Mouse (Mus musculus) stomach, postnatal 0 days (tissue): ENCODE measurements at regions not wholly inside any gene's neighbourhood (a gene's known extent, or its start where the extent isn't known, plus 50 kb on each side); places are given as distances from the start of the nearest gene placed in this dataset.

ENCODE experiments used
- ATAC-seq: fragments of 200-750 bp; cut with Nextera tagmentation; 2 replicates; pipeline ENCODE4 v1.8.0; 2017; ENCODE audit not compliant: low FRiP score, low TSS enrichment
- DNase-seq: peaks from one replicate; pipeline ENCODE4 v3.0.0-alpha.2; 2016; ENCODE audit warnings: low spot score
- H3K27ac ChIP-seq: fragments of 300-500 bp; sonication (generic); replicated peaks from 2 replicates; pipeline ENCODE4 v1.5.1; 2014; ENCODE audit warnings: mild to moderate bottlenecking, control low read depth
- H3K27me3 ChIP-seq: fragments of 300-500 bp; sonication (generic); 2 replicates; pipeline ENCODE4 v1.6.1; 2014; ENCODE audit warnings: low read length; ENCODE audit not compliant: control insufficient read depth, insufficient read depth
- H3K36me3 ChIP-seq: fragments of 300-500 bp; sonication (generic); 2 replicates; pipeline ENCODE4 v1.6.1; 2014; ENCODE audit warnings: low read length, mixed read lengths; ENCODE audit not compliant: control insufficient read depth, insufficient read depth
- H3K4me1 ChIP-seq: fragments of 300-500 bp; sonication (generic); replicated peaks from 2 replicates; pipeline ENCODE4 v1.6.1; 2014; ENCODE audit warnings: antibody characterized with exemption; ENCODE audit not compliant: control insufficient read depth, insufficient read depth
- H3K4me2 ChIP-seq: fragments of 300-500 bp; sonication (generic); replicated peaks from 2 replicates; pipeline ENCODE4 v1.6.1; 2014; ENCODE audit warnings: low read depth, mild to moderate bottlenecking, control low read depth, moderate library complexity
- H3K4me3 ChIP-seq: fragments of 300-500 bp; sonication (generic); 2 replicates; pipeline ENCODE4 v1.5.1; 2014; ENCODE audit warnings: low read depth, low read length, control low read depth
- H3K9ac ChIP-seq: fragments of 300-500 bp; sonication (generic); 2 replicates; pipeline ENCODE4 v1.6.1; 2014; ENCODE audit warnings: mild to moderate bottlenecking, low read length, control low read depth, mixed read lengths
- H3K9me3 ChIP-seq: fragments of 300-500 bp; sonication (generic); 2 replicates; pipeline ENCODE4 v1.6.1; 2016; ENCODE audit warnings: low read length; ENCODE audit not compliant: control insufficient read depth
- CTCF ChIP-seq: IDR thresholded peaks from 2 replicates; pipeline ENCODE4 v1.5.1; 2016; ENCODE audit warnings: antibody characterized with exemption, low read depth, mild to moderate bottlenecking, moderate library complexity
- EP300 ChIP-seq: optimal IDR thresholded peaks from 2 replicates; pipeline ENCODE3; 2016; ENCODE audit warnings: antibody characterized with exemption
- WGBS: fragments of 180-500 bp; shearing (Covaris S2); extraction: QIAGEN DNeasy Blood & Tissue Kit; methylation state at CpG from one replicate; pipeline ENCODE4 v1.1.7; 2014; 5-methylcytosine and 5-hydroxymethylcytosine counted together

- Histone ChIP-seq H3K27ac (no peak overlapping the region), H3K4me2 (no peak overlapping the region), H3K4me3 (no peak overlapping the region), H3K9me3 (no peaks in the 10 kb centered on the region), H3K36me3 (no peaks in the 10 kb centered on the region), H3K27me3 (no peaks in the 10 kb centered on the region), H3K9ac (no peak overlapping the region), H3K4me1 (no peaks in the 10 kb centered on the region)
- no peak for ATAC-seq
- DNase-seq: no peak
- TF ChIP-seq CTCF (no peak), EP300 (no peak)
- WGBS: 71% methylated on average over 6 of the region's 6 CpGs
Observed at GRCm38 (mm10) chr12:106448551-106448950, 438.5 kb downstream of the Vrk1 start.

DNA sequence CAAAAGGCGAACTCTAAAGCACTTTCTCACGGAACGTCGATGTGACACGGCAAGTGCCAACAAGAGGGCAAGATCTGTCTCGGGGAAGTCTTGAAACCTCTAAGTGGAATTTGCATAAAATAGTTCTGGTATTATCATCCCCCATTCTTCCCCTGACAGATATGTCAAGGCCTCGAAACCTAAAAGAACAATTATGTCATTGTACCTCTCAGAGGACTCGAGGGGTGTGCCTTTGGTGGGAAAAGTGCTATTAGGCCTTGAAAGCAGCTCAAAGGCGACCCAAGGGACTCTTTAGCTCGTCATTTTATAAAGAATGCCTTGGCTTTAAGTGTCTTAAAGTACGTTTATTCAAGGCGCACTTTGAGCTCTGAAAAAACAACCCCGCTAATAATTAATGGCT lies 443.5 kb downstream of the Vrk1 start:
- H3K4me1 ChIP-seq: no peaks in the 10 kb centered on the region
- WGBS: 61% methylated on average over 13 of the region's 13 CpGs
- ATAC-seq: no peak
- no peak for DNase-seq
- H3K4me2 ChIP-seq: no peak overlapping the region
- H3K27ac ChIP-seq: no peak overlapping the region
- H3K9me3 ChIP-seq: no peaks in the 10 kb centered on the region
- TF ChIP-seq CTCF (no peak), EP300 (no peak)
- H3K36me3 ChIP-seq: no peaks in the 10 kb centered on the region
- H3K4me3 ChIP-seq: no peak overlapping the region
- H3K27me3 ChIP-seq: no peaks in the 10 kb centered on the region
- no peak overlapping the region for H3K9ac ChIP-seq

GRCm38 (mm10) chr12:106458215-106458614 lies 448.2 kb downstream of the Vrk1 start:
- H3K9ac ChIP-seq: no peak overlapping the region
- no peak for DNase-seq
- H3K36me3 ChIP-seq: no peaks in the 10 kb centered on the region
- no peaks in the 10 kb centered on the region for H3K9me3 ChIP-seq
- no peak for TF ChIP-seq CTCF
- TF ChIP-seq EP300: no peak
- no peaks in the 10 kb centered on the region for H3K4me1 ChIP-seq
- no peak overlapping the region for H3K27ac ChIP-seq
- no peak overlapping the region for H3K4me3 ChIP-seq
- 55% methylated on average over 6 of the region's 6 CpGs for WGBS
- no peak overlapping the region for H3K4me2 ChIP-seq
- ATAC-seq: no peak
- H3K27me3 ChIP-seq: no peaks in the 10 kb centered on the region

DNA sequence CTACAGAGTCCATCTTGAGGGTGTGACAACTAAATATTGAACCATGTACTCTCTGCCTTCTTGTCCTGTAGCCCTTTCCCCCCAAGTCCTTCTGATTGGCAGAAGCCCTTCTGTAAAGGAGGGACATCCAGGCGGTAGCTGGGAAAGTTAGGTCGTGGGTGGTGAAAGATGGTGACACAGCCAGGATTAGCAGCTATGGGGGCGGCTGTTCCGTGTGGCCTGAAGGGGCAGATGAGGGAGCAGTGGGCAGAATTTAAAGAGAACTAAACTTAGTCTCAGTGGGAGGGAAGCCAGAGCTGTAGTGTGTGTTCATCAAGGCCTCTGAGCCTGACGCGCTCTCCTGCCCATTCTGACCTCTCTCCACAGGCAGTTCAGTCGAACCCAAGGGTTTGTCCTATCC lies 450.6 kb downstream of the Vrk1 start:
- Histone ChIP-seq H3K4me1 (no peaks in the 10 kb centered on the region), H3K9me3 (no peaks in the 10 kb centered on the region), H3K9ac (no peak overlapping the region), H3K36me3 (no peaks in the 10 kb centered on the region), H3K27me3 (no peaks in the 10 kb centered on the region), H3K4me3 (no peak overlapping the region), H3K27ac (no peak overlapping the region), H3K4me2 (no peak overlapping the region)
- ATAC-seq: no peak
- 84% methylated on average over 7 of the region's 7 CpGs for WGBS
- no peak for TF ChIP-seq EP300
- TF ChIP-seq CTCF: no peak
- DNase-seq: no peak

GRCm38 (mm10) chr12:106462281-106462680 lies 452.3 kb downstream of the Vrk1 start:
- Histone ChIP-seq H3K9me3 (no peaks in the 10 kb centered on the region), H3K4me3 (no peak overlapping the region), H3K36me3 (no peaks in the 10 kb centered on the region), H3K9ac (no peak overlapping the region), H3K27ac (no peak overlapping the region), H3K4me2 (no peak overlapping the region), H3K27me3 (no peaks in the 10 kb centered on the region), H3K4me1 (no peaks in the 10 kb centered on the region)
- WGBS: 30% methylated on average over 3 of the region's 3 CpGs
- ATAC-seq (no peak), DNase-seq (no peak)
- TF ChIP-seq CTCF: no peak
- no peak for TF ChIP-seq EP300

DNA sequence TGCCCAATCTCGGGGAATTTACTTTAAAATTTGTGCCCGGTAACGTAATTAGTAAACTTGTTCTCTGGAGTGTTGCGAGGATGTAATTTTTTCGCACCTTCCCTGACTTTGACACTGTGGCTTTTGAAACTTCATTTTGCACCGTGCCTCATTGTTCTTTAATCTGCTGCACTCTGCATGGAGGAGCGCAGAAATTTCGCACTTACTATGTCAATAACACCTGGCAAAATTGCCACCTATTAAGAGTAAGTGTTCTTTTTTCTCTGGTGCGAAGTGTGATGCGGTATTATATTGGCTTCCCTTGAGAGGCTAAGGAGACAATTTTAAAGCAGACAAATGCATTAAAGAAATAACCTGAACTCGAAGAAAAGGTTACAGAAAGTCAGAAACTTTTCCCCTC lies 454.7 kb downstream of the Vrk1 start:
- H3K4me3 ChIP-seq: no peak overlapping the region
- H3K4me1 ChIP-seq: no peaks in the 10 kb centered on the region
- no peak for DNase-seq
- H3K36me3 ChIP-seq: no peaks in the 10 kb centered on the region
- ATAC-seq: no peak
- TF ChIP-seq EP300 (no peak), CTCF (no peak)
- H3K9me3 ChIP-seq: no peaks in the 10 kb centered on the region
- no peak overlapping the region for H3K4me2 ChIP-seq
- no peak overlapping the region for H3K9ac ChIP-seq
- 16% methylated on average over 11 of the region's 11 CpGs for WGBS
- no peaks in the 10 kb centered on the region for H3K27me3 ChIP-seq
- H3K27ac ChIP-seq: no peak overlapping the region
